Mouse (Mus musculus) liver, postnatal 0 days (tissue): Measurements from ENCODE around the gene Rnps1.

Experiments used
- CTCF ChIP-seq: sonication (generic); IDR thresholded peaks from 2 replicates; pipeline ENCODE4 v1.5.1; 2016; ENCODE audit warnings: antibody characterized with exemption, low read depth
- EP300 ChIP-seq: IDR thresholded peaks from 2 replicates; pipeline ENCODE4 v1.6.1; 2016; ENCODE audit warnings: antibody characterized with exemption, low read depth, mild to moderate bottlenecking

DNA sequence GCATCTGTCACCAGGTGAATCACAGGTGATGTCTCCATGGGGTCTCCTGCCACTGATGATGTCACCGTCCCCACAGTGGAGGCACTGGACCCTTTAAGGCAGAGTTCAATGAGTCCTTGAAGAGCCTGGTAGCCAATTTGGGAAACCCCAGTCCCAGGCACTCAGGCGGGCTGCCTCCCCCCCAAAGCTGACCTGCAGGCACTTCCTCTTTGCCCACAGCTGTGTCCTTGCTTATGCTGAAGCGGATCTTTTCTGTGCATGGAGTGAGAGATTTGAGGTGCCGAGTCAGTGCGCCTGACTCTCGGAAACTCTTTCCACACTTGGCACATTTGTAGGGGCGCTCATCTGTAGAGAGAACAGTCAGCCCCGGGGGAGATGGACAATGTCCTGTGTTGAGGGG, 32.2 kb downstream of the Rnps1 start:
- TF ChIP-seq CTCF (no peak), EP300 (no peak)
